Mouse (Mus musculus) heart, embryonic 13.5 days (tissue): Measurements from ENCODE around the gene Ism1. TPM values are rescaled to one million over a fixed set of nuclear protein-coding genes. Genes with fewer than 3 reads are reported as not detected.

ENCODE experiments used
- ATAC-seq: fragments of 200-750 bp; cut with Nextera tagmentation; 2 replicates; pipeline ENCODE4 v1.8.0; 2017; ENCODE audit warnings: moderate TSS enrichment; ENCODE audit not compliant: insufficient number of reproducible peaks, low FRiP score, low TSS enrichment; ENCODE audit errors: extremely low read depth
- H3K27ac ChIP-seq: fragments of 300-500 bp; sonication (generic); replicated peaks from 2 replicates; pipeline ENCODE4 v1.5.1; 2015; ENCODE audit warnings: moderate library complexity, mild to moderate bottlenecking, inconsistent platforms
- H3K27me3 ChIP-seq: fragments of 300-500 bp; sonication (generic); replicated peaks from 2 replicates; pipeline ENCODE4 v1.6.1; 2015; ENCODE audit warnings: mild to moderate bottlenecking, inconsistent platforms
- H3K36me3 ChIP-seq: fragments of 300-500 bp; sonication (generic); 2 replicates; pipeline ENCODE4 v1.6.1; 2015; ENCODE audit warnings: mild to moderate bottlenecking, inconsistent platforms
- H3K4me1 ChIP-seq: fragments of 300-500 bp; sonication (generic); 2 replicates; pipeline ENCODE4 v1.6.1; 2015; ENCODE audit warnings: inconsistent platforms
- H3K4me2 ChIP-seq: fragments of 300-500 bp; sonication (generic); 2 replicates; pipeline ENCODE4 v1.6.1; 2015; ENCODE audit warnings: inconsistent platforms, mild to moderate bottlenecking, moderate library complexity
- H3K4me3 ChIP-seq: fragments of 300-500 bp; sonication (generic); 2 replicates; pipeline ENCODE4 v1.5.1; 2015; ENCODE audit warnings: moderate library complexity, mild to moderate bottlenecking, inconsistent platforms
- H3K9ac ChIP-seq: fragments of 300-500 bp; sonication (generic); 2 replicates; pipeline ENCODE4 v1.6.1; 2015; ENCODE audit warnings: inconsistent platforms, mild to moderate bottlenecking, moderate library complexity
- H3K9me3 ChIP-seq: fragments of 300-500 bp; sonication (generic); 2 replicates; pipeline ENCODE4 v1.6.1; 2016; ENCODE audit warnings: inconsistent platforms
- WGBS: fragments of 180-500 bp; shearing (Covaris S2); methylation state at CpG from one replicate; pipeline ENCODE4 v1.1.7; 2015; ENCODE audit warnings: mixed read lengths; 5-methylcytosine and 5-hydroxymethylcytosine counted together
- polyA plus RNA-seq: library from polyadenylated mRNA; unstranded; fragments of >200 nt; fragmentation: Nextera tagmentation; extraction: Ambion mirVana; gene quantifications from 2 replicates; pipeline ENCODE4 v1.2.1, GENCODE M21; 2015

Ism1 gene
- 0.51 and 0.86 TPM in 2 replicates for polyA plus RNA-seq

GRCm38 (mm10) chr2:139677809-139678274, at the start of gene Ism1:
TSS of gene Ism1 (plus strand) at chr2:139678178.
- Histone ChIP-seq H3K27me3 (peaks cover 30% of the 10 kb centered on the region), H3K36me3 (no peaks in the 10 kb centered on the region), H3K9ac (peak within 1 kb of the TSS; percentile 90), H3K4me2 (peak within 1 kb of the TSS; percentile 100), H3K27ac (peak within 1 kb of the TSS; percentile 66), H3K9me3 (no peaks in the 10 kb centered on the region), H3K4me1 (peaks cover 15% of the 10 kb centered on the region), H3K4me3 (peak within 1 kb of the TSS; percentile 93)
- under 1% methylated on average over 24 of the region's 39 CpGs for WGBS
- peak; percentile 53; the same call in 1 of the 2 replicates for ATAC-seq

- WGBS = 71% methylated on average over 4 of the region's 4 CpGs
- ATAC-seq = no peak
- Histone ChIP-seq H3K4me1 (0 out of 2 replicates have a peak, but pooled peaks cover 7% of the 10 kb centered on the region), H3K9me3 (no peaks in the 10 kb centered on the region), H3K27ac (no peak overlapping the region), H3K9ac (no peak overlapping the region), H3K36me3 (no peaks in the 10 kb centered on the region), H3K4me3 (no peak overlapping the region), H3K27me3 (no peaks in the 10 kb centered on the region), H3K4me2 (no peak overlapping the region)
Observed at GRCm38 (mm10) chr2:139628731-139629130, 49.2 kb upstream of the Ism1 start.

GRCm38 (mm10) chr2:139629653-139630052, 48.3 kb upstream of the Ism1 start:
- 0 out of 2 replicates have a peak, but pooled peaks cover 7% of the 10 kb centered on the region for H3K4me1 ChIP-seq
- H3K9me3 ChIP-seq = no peaks in the 10 kb centered on the region
- no peak overlapping the region for H3K9ac ChIP-seq
- H3K27me3 ChIP-seq = no peaks in the 10 kb centered on the region
- H3K4me3 ChIP-seq = no peak overlapping the region
- H3K4me2 ChIP-seq = no peak overlapping the region
- H3K36me3 ChIP-seq = no peaks in the 10 kb centered on the region
- H3K27ac ChIP-seq = no peak overlapping the region
- WGBS = 86% methylated on average over 3 of the region's 3 CpGs
- no peak for ATAC-seq

GRCm38 (mm10) chr2:139634506-139634905, 43.5 kb upstream of the Ism1 start:
- 60% methylated on average over 4 of the region's 4 CpGs for WGBS
- H3K9ac ChIP-seq = no peak overlapping the region
- no peak overlapping the region for H3K27ac ChIP-seq
- no peaks in the 10 kb centered on the region for H3K36me3 ChIP-seq
- H3K4me1 ChIP-seq = peaks cover 18% of the 10 kb centered on the region; the same call in 1 of the 2 replicates
- no peak overlapping the region for H3K4me3 ChIP-seq
- no peak overlapping the region for H3K4me2 ChIP-seq
- no peak for ATAC-seq
- no peaks in the 10 kb centered on the region for H3K27me3 ChIP-seq
- H3K9me3 ChIP-seq = no peaks in the 10 kb centered on the region

- Histone ChIP-seq H3K4me3 (no peak overlapping the region), H3K27ac (no peak overlapping the region), H3K9ac (no peak overlapping the region), H3K36me3 (no peaks in the 10 kb centered on the region), H3K4me1 (peaks cover 11% of the 10 kb centered on the region; the same call in 1 of the 2 replicates), H3K27me3 (no peaks in the 10 kb centered on the region), H3K9me3 (no peaks in the 10 kb centered on the region), H3K4me2 (no peak overlapping the region)
- no peak for ATAC-seq
- WGBS = 43% methylated on average over 2 of the region's 2 CpGs
Observed at GRCm38 (mm10) chr2:139637861-139638260, 40.1 kb upstream of the Ism1 start.

GRCm38 (mm10) chr2:139641757-139642385, 36.1 kb upstream of the Ism1 start:
- no peaks in the 10 kb centered on the region for H3K27me3 ChIP-seq
- H3K9ac ChIP-seq = no peak overlapping the region
- no peaks in the 10 kb centered on the region for H3K36me3 ChIP-seq
- no peak overlapping the region for H3K4me3 ChIP-seq
- no peak overlapping the region for H3K4me2 ChIP-seq
- 57% methylated on average over 7 of the region's 7 CpGs for WGBS
- peaks cover 11% of the 10 kb centered on the region; the same call in 1 of the 2 replicates for H3K4me1 ChIP-seq
- ATAC-seq = no peak
- H3K9me3 ChIP-seq = no peaks in the 10 kb centered on the region
- H3K27ac ChIP-seq = no peak overlapping the region

GRCm38 (mm10) chr2:139649518-139649917, 28.5 kb upstream of the Ism1 start:
- no peak for ATAC-seq
- 0 out of 2 replicates have a peak, but pooled peaks cover 5% of the 10 kb centered on the region for H3K4me1 ChIP-seq
- WGBS = 71% methylated on average over 3 of the region's 3 CpGs
- H3K27me3 ChIP-seq = no peaks in the 10 kb centered on the region
- no peaks in the 10 kb centered on the region for H3K9me3 ChIP-seq
- H3K4me2 ChIP-seq = no peak overlapping the region
- H3K9ac ChIP-seq = no peak overlapping the region
- H3K27ac ChIP-seq = no peak overlapping the region
- no peak overlapping the region for H3K4me3 ChIP-seq
- H3K36me3 ChIP-seq = no peaks in the 10 kb centered on the region

- no peak for ATAC-seq
- no peaks in the 10 kb centered on the region for H3K4me1 ChIP-seq
- H3K9me3 ChIP-seq = no peaks in the 10 kb centered on the region
- no peaks in the 10 kb centered on the region for H3K36me3 ChIP-seq
- H3K27me3 ChIP-seq = no peaks in the 10 kb centered on the region
- H3K4me2 ChIP-seq = no peak overlapping the region
- WGBS = 68% methylated on average over 4 of the region's 4 CpGs
- no peak overlapping the region for H3K27ac ChIP-seq
- H3K4me3 ChIP-seq = no peak overlapping the region
- no peak overlapping the region for H3K9ac ChIP-seq
Observed at GRCm38 (mm10) chr2:139656750-139657149, 21.2 kb upstream of the Ism1 start.

GRCm38 (mm10) chr2:139671838-139672237, 6.1 kb upstream of the Ism1 start:
- WGBS = 64% methylated on average over 3 of the region's 3 CpGs
- Histone ChIP-seq H3K27ac (no peak overlapping the region), H3K4me3 (no peak overlapping the region), H3K4me1 (peaks cover 8% of the 10 kb centered on the region), H3K4me2 (no peak overlapping the region), H3K9me3 (no peaks in the 10 kb centered on the region), H3K27me3 (peaks cover 20% of the 10 kb centered on the region), H3K9ac (no peak overlapping the region), H3K36me3 (no peaks in the 10 kb centered on the region)
- ATAC-seq = no peak

GRCm38 (mm10) chr2:139672371-139672770, 5.6 kb upstream of the Ism1 start:
- no peak overlapping the region for H3K4me3 ChIP-seq
- H3K27ac ChIP-seq = no peak overlapping the region
- peaks cover 9% of the 10 kb centered on the region for H3K4me1 ChIP-seq
- no peaks in the 10 kb centered on the region for H3K9me3 ChIP-seq
- no peak overlapping the region for H3K4me2 ChIP-seq
- no peaks in the 10 kb centered on the region for H3K36me3 ChIP-seq
- no peak overlapping the region for H3K9ac ChIP-seq
- 64% methylated on average over 2 of the region's 2 CpGs for WGBS
- ATAC-seq = no peak
- peaks cover 20% of the 10 kb centered on the region for H3K27me3 ChIP-seq

- Histone ChIP-seq H3K9ac (peak overlapping the region; percentile 90), H3K4me2 (peak overlapping the region; percentile 100), H3K27me3 (peaks cover 30% of the 10 kb centered on the region), H3K4me1 (peaks cover 15% of the 10 kb centered on the region), H3K36me3 (no peaks in the 10 kb centered on the region), H3K27ac (peak overlapping the region; percentile 66; the same call in 1 of the 2 replicates), H3K9me3 (no peaks in the 10 kb centered on the region), H3K4me3 (peak overlapping the region; percentile 93)
- under 1% methylated on average over 52 of the region's 52 CpGs for WGBS
- 0 out of 2 replicates have a peak, but pooled peaks have one; percentile 40 for ATAC-seq
Observed at GRCm38 (mm10) chr2:139677065-139677762, 764 bp upstream of the Ism1 start.
